Mouse (Mus musculus): ENCODE results near the gene Hecw2. TPM values are rescaled to one million over a fixed set of nuclear protein-coding genes. Genes with fewer than 3 reads are reported as not detected.

Hecw2 gene
- polyA plus RNA-seq, 1 experiment from 2014 or later, result 3.0 TPM

- H3K4me1 ChIP-seq (ENCODE audit: control insufficient read depth, insufficient read depth, low read length), result no peaks in the 10 kb centered on the region
- H3K36me3 ChIP-seq (ENCODE audit: control insufficient read depth, insufficient read depth, low read length), result no peaks in the 10 kb centered on the region
- no peaks in the 10 kb centered on the region for H3K27me3 ChIP-seq (ENCODE audit: control insufficient read depth, insufficient read depth, low read length)
- no peaks in the 10 kb centered on the region for H3K9me3 ChIP-seq (ENCODE audit: control insufficient read depth, low read length)
- H3K4me3 ChIP-seq (ENCODE audit: low read depth, low read length), result no peak overlapping the region
- WGBS, result 63% methylated on average over 2 of the region's 2 CpGs
- no peak overlapping the region for H3K27ac ChIP-seq (ENCODE audit: low read depth, low read length)
- ATAC-seq (ENCODE audit: low FRiP score) (no peak), DNase-seq (ENCODE audit: low spot score, missing footprints) (no peak)
- H3K4me2 ChIP-seq, result no peak overlapping the region
- no peak overlapping the region for H3K9ac ChIP-seq (ENCODE audit: low read length)
These were observed 261.7 kb downstream of the Hecw2 start for GRCm38 (mm10) chr1:53933308-53933707.

GRCm38 (mm10) chr1:53931314-53931713 lies 263.7 kb downstream of the Hecw2 start:
- DNase-seq (ENCODE audit: low spot score, missing footprints) (no peak), ATAC-seq (ENCODE audit: low FRiP score) (no peak)
- H3K36me3 ChIP-seq (ENCODE audit: control insufficient read depth, insufficient read depth, low read length), result no peaks in the 10 kb centered on the region
- no peaks in the 10 kb centered on the region for H3K9me3 ChIP-seq (ENCODE audit: control insufficient read depth, low read length)
- H3K4me1 ChIP-seq (ENCODE audit: control insufficient read depth, insufficient read depth, low read length), result no peaks in the 10 kb centered on the region
- no peak overlapping the region for H3K27ac ChIP-seq (ENCODE audit: low read depth, low read length)
- H3K4me2 ChIP-seq, result no peak overlapping the region
- no peaks in the 10 kb centered on the region for H3K27me3 ChIP-seq (ENCODE audit: control insufficient read depth, insufficient read depth, low read length)
- no peak overlapping the region for H3K9ac ChIP-seq (ENCODE audit: low read length)
- H3K4me3 ChIP-seq (ENCODE audit: low read depth, low read length), result no peak overlapping the region
- 78% methylated on average over 3 of the region's 3 CpGs for WGBS

GRCm38 (mm10) chr1:53927605-53928004 lies 267.4 kb downstream of the Hecw2 start:
- no peaks in the 10 kb centered on the region for H3K36me3 ChIP-seq (ENCODE audit: control insufficient read depth, insufficient read depth, low read length)
- ATAC-seq (ENCODE audit: low FRiP score), result peak; percentile 64
- WGBS, result 22% methylated on average over 4 of the region's 4 CpGs
- no peak overlapping the region for H3K4me2 ChIP-seq
- no peak overlapping the region for H3K9ac ChIP-seq (ENCODE audit: low read length)
- H3K27me3 ChIP-seq (ENCODE audit: control insufficient read depth, insufficient read depth, low read length), result no peaks in the 10 kb centered on the region
- no peak overlapping the region for H3K27ac ChIP-seq (ENCODE audit: low read depth, low read length)
- no peaks in the 10 kb centered on the region for H3K4me1 ChIP-seq (ENCODE audit: control insufficient read depth, insufficient read depth, low read length)
- no peak for DNase-seq (ENCODE audit: low spot score, missing footprints)
- no peaks in the 10 kb centered on the region for H3K9me3 ChIP-seq (ENCODE audit: control insufficient read depth, low read length)
- no peak overlapping the region for H3K4me3 ChIP-seq (ENCODE audit: low read depth, low read length)

- Histone ChIP-seq H3K27me3 (ENCODE audit: control insufficient read depth, insufficient read depth, low read length) (no peaks in the 10 kb centered on the region), H3K4me3 (ENCODE audit: low read depth, low read length) (no peak overlapping the region), H3K4me1 (ENCODE audit: control insufficient read depth, insufficient read depth, low read length) (no peaks in the 10 kb centered on the region), H3K9ac (ENCODE audit: low read length) (no peak overlapping the region), H3K4me2 (no peak overlapping the region), H3K36me3 (ENCODE audit: control insufficient read depth, insufficient read depth, low read length) (no peaks in the 10 kb centered on the region), H3K27ac (ENCODE audit: low read depth, low read length) (no peak overlapping the region), H3K9me3 (ENCODE audit: control insufficient read depth, low read length) (no peaks in the 10 kb centered on the region)
- 44% methylated on average over 18 of the region's 18 CpGs for WGBS
- ATAC-seq (ENCODE audit: low FRiP score) (peak; percentile 44; the same call in 1 of the 2 replicates), DNase-seq (ENCODE audit: low spot score, missing footprints) (no peak)
These were observed 269.6 kb downstream of the Hecw2 start for GRCm38 (mm10) chr1:53925149-53925901.

GRCm38 (mm10) chr1:53911848-53912247 lies 283.1 kb downstream of the Hecw2 start:
- DNase-seq (ENCODE audit: low spot score, missing footprints) (no peak), ATAC-seq (ENCODE audit: low FRiP score) (no peak)
- H3K4me3 ChIP-seq (ENCODE audit: low read depth, low read length), result no peak overlapping the region
- H3K27ac ChIP-seq (ENCODE audit: low read depth, low read length), result no peak overlapping the region
- WGBS, result 83% methylated on average over 3 of the region's 3 CpGs
- no peaks in the 10 kb centered on the region for H3K4me1 ChIP-seq (ENCODE audit: control insufficient read depth, insufficient read depth, low read length)
- H3K9ac ChIP-seq (ENCODE audit: low read length), result no peak overlapping the region
- no peak overlapping the region for H3K4me2 ChIP-seq
- H3K36me3 ChIP-seq (ENCODE audit: control insufficient read depth, insufficient read depth, low read length), result no peaks in the 10 kb centered on the region
- no peaks in the 10 kb centered on the region for H3K27me3 ChIP-seq (ENCODE audit: control insufficient read depth, insufficient read depth, low read length)
- no peaks in the 10 kb centered on the region for H3K9me3 ChIP-seq (ENCODE audit: control insufficient read depth, low read length)

GRCm38 (mm10) chr1:53910251-53910650 lies 284.7 kb downstream of the Hecw2 start:
- H3K27ac ChIP-seq (ENCODE audit: low read depth, low read length), result no peak overlapping the region
- H3K27me3 ChIP-seq (ENCODE audit: control insufficient read depth, insufficient read depth, low read length), result no peaks in the 10 kb centered on the region
- H3K36me3 ChIP-seq (ENCODE audit: control insufficient read depth, insufficient read depth, low read length), result no peaks in the 10 kb centered on the region
- ATAC-seq (ENCODE audit: low FRiP score) (no peak), DNase-seq (ENCODE audit: low spot score, missing footprints) (no peak)
- 82% methylated on average over 1 of the region's 1 CpGs for WGBS
- no peaks in the 10 kb centered on the region for H3K9me3 ChIP-seq (ENCODE audit: control insufficient read depth, low read length)
- no peaks in the 10 kb centered on the region for H3K4me1 ChIP-seq (ENCODE audit: control insufficient read depth, insufficient read depth, low read length)
- no peak overlapping the region for H3K9ac ChIP-seq (ENCODE audit: low read length)
- no peak overlapping the region for H3K4me3 ChIP-seq (ENCODE audit: low read depth, low read length)
- no peak overlapping the region for H3K4me2 ChIP-seq

GRCm38 (mm10) chr1:53909118-53909517 lies 285.9 kb downstream of the Hecw2 start:
- Histone ChIP-seq H3K9ac (ENCODE audit: low read length) (no peak overlapping the region), H3K36me3 (ENCODE audit: control insufficient read depth, insufficient read depth, low read length) (no peaks in the 10 kb centered on the region), H3K4me2 (no peak overlapping the region), H3K27me3 (ENCODE audit: control insufficient read depth, insufficient read depth, low read length) (no peaks in the 10 kb centered on the region), H3K4me3 (ENCODE audit: low read depth, low read length) (no peak overlapping the region), H3K9me3 (ENCODE audit: control insufficient read depth, low read length) (no peaks in the 10 kb centered on the region), H3K27ac (ENCODE audit: low read depth, low read length) (no peak overlapping the region), H3K4me1 (ENCODE audit: control insufficient read depth, insufficient read depth, low read length) (no peaks in the 10 kb centered on the region)
- peak; percentile 75; the same call in 1 of the 2 replicates for ATAC-seq (ENCODE audit: low FRiP score)
- peak; percentile 94 for DNase-seq (ENCODE audit: low spot score, missing footprints)
- WGBS, result 29% methylated on average over 3 of the region's 3 CpGs

- ATAC-seq (ENCODE audit: low FRiP score), result no peak
These were observed 288.8 kb downstream of the Hecw2 start for GRCm38 (mm10) chr1:53906175-53906574.

GRCm38 (mm10) chr1:53900416-53900815 lies 294.6 kb downstream of the Hecw2 start:
- Histone ChIP-seq H3K9me3 (ENCODE audit: control insufficient read depth, low read length) (no peaks in the 10 kb centered on the region), H3K4me1 (ENCODE audit: control insufficient read depth, insufficient read depth, low read length) (no peaks in the 10 kb centered on the region), H3K27ac (ENCODE audit: low read depth, low read length) (no peak overlapping the region), H3K36me3 (ENCODE audit: control insufficient read depth, insufficient read depth, low read length) (no peaks in the 10 kb centered on the region), H3K27me3 (ENCODE audit: control insufficient read depth, insufficient read depth, low read length) (no peaks in the 10 kb centered on the region), H3K4me2 (no peak overlapping the region), H3K9ac (ENCODE audit: low read length) (no peak overlapping the region), H3K4me3 (ENCODE audit: low read depth, low read length) (no peak overlapping the region)
- ATAC-seq (ENCODE audit: low FRiP score) (no peak), DNase-seq (ENCODE audit: low spot score, missing footprints) (no peak)
- 92% methylated on average over 2 of the region's 2 CpGs for WGBS

More at GRCm38 (mm10) chr1:53906175-53906574, 288.8 kb downstream of the Hecw2 start:
- H3K27ac ChIP-seq (ENCODE audit: low read depth, low read length), result no peak overlapping the region
- no peak overlapping the region for H3K4me2 ChIP-seq
- no peak overlapping the region for H3K9ac ChIP-seq (ENCODE audit: low read length)
- H3K9me3 ChIP-seq (ENCODE audit: control insufficient read depth, low read length), result no peaks in the 10 kb centered on the region
- no peaks in the 10 kb centered on the region for H3K4me1 ChIP-seq (ENCODE audit: control insufficient read depth, insufficient read depth, low read length)
- no peaks in the 10 kb centered on the region for H3K36me3 ChIP-seq (ENCODE audit: control insufficient read depth, insufficient read depth, low read length)
- no peak overlapping the region for H3K4me3 ChIP-seq (ENCODE audit: low read depth, low read length)
- no peaks in the 10 kb centered on the region for H3K27me3 ChIP-seq (ENCODE audit: control insufficient read depth, insufficient read depth, low read length)
- WGBS, result 80% methylated on average over 3 of the region's 3 CpGs
- no peak for DNase-seq (ENCODE audit: low spot score, missing footprints)
